Mouse (Mus musculus): Measurements from ENCODE around the gene Lgals9. TPM values are rescaled to one million over a fixed set of nuclear protein-coding genes. Genes with fewer than 3 reads are reported as not detected.

Lgals9 gene
- total RNA-seq (2021), result 1 to 10 TPM; 3.7 to 3.9 TPM
- long read RNA-seq, partial matches to known transcripts, result 0 of 2 reads
- long read RNA-seq, other reads (novel, unspliced or antisense), result 2 of 2 reads

- no peak for DNase-seq (ENCODE audit: low spot score in 2 of 2)
These were observed at the start of gene Lgals9 for GRCm38 (mm10) chr11:78984483-78985177. Lgals9 (minus strand) TSS chr11:78984946.

DNA sequence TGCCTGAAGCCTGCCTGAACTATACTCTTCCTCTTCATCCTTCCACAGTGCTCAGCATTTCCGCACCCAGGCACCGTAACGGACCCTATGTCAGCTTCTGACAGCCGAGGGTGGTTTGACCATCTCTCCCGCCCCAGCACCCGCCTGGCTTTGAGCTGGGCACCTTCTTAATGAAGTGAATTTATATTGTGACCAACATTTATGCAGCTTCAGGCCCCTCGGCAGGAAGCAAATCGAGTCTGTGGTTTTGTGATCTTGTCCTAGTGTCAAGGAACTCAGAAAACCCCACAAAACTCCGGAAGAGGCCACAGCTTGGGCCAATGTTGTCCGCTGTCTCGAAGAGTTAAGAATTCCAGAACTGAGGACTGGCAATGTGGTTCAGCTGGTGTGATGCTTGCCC is 48.9 kb upstream of the Lgals9 start:
- no peak for DNase-seq (ENCODE audit: low spot score in 2 of 2)

DNA sequence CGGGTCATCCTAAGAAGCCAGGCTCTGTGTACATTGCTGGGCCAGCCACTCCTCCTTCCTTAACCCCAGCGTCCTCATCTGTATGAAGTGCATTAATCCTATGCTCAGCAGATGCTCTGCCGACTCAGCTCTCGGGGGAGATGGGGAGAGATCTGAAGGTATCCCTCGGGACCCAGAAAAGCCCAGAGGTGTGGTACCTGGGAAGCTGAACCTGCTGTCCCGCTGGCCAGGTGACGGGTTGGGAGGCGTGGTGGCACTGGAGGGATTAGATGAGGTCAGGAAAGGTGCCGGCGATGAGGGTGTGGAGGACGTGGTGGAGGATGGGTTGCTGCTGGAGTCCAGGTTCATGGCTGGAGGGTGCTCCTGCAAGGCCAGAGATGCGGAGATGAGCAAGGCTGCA is 48.3 kb upstream of the Lgals9 start:
- DNase-seq (ENCODE audit: low spot score in 2 of 2), result no peak

- DNase-seq (ENCODE audit: low spot score in 2 of 2), result no peak
These were observed 46.7 kb upstream of the Lgals9 start for GRCm38 (mm10) chr11:79031452-79031746.

DNA sequence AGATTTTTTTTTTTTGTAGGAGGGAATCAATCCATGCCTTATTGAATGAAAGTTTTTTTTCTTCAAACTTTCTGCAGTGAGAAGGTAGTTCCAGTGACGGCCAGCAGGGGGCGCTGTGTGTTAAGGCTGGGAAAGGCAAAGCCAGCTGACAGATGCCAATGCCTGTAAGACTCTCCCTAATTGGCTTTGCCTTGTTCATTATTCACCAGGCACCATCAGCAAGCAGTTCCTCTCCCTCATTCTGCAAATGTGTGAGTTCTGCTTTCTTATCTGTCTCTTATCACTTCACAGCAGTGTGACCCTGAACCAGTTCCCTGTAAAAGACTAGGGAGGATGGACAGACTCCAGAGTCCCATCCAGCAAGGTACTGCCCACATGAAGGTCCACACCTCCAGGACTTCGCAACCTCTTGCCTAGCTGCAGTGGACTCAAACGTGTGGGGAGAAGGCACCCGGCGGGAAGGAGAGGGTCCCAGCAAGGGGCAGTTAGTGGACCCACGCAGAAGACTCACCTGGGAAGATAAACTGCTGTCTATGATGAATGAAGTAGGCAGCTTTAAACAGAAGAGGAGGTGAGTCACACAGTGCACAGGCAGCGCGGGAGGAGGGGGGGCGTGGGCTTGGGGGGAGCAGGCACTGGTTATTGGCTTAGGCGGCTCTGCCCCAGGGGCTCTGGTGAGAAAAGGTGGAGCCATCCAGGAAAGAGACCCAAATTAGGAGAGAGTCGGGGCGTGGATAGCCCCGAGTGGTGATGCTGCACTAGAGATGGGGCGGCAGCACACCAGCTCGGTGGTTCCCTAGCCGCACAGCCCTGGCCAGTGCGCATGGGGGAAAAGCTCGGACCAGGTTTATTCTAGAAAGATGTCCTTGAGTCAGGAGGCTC is 46.1 kb upstream of the Lgals9 start:
- DNase-seq (ENCODE audit: low spot score in 2 of 2), result peak; percentile 75 to 88

DNA sequence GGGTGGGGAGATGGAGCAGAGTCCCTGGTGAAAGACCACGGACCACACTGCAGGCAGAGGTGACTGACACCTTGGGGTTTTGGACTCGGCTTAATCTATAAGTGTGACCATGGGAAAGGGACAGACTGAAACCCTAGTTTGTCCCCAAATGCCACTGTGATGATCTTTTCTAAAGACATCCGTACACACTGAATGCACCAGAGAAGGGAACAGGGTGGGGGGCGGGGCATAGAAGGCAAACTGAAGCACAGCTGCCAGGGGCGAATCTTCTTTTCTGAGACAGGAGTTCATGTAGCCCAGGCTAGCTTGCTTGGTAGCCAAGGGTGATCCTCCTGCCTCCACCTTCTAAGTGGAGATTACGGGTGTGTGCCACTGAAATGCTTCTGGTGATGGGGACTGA is 39.0 kb upstream of the Lgals9 start:
- no peak for DNase-seq (ENCODE audit: low spot score in 2 of 2)

DNA sequence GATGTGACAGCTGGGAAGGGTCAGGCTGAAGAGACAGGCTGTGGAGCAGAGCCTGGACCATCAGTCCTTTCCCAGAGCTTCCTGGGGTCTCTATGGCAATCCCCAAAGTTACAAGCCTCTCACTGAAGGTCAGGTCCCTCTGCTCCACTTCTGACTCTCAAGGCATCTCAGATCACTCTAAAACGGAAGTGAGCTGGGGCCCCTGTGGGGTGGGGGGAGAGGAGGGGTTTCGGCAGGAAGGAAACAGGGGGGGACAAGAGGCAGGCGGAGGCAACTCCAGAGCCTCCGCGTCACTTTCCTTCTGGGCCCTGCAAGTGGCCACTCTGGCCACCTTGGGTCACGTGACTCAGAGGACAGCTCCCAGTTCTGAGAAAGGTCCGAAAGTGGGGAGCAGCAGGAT is 38.6 kb upstream of the Lgals9 start:
- no peak for DNase-seq (ENCODE audit: low spot score in 2 of 2)

DNA sequence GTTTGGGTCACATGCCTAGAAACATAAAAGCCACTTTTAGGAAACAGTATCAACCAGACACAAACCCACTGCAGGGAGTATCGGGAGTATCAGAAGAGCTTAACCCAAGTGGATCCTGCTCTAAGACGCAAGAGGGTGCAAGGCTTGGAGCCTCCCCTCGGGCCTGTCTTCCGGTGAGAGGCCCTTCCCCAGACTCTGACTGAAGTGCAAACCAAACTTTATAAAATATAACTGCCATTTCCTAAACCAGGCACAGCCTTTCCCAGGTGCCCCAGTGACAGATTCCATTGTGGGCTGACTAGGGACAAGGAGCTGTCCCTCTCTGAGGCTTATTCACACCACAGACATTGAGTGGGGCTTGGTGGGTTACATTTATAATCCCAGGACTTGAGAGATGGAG is 38.1 kb upstream of the Lgals9 start:
- no peak for DNase-seq (ENCODE audit: low spot score in 2 of 2)

DNA sequence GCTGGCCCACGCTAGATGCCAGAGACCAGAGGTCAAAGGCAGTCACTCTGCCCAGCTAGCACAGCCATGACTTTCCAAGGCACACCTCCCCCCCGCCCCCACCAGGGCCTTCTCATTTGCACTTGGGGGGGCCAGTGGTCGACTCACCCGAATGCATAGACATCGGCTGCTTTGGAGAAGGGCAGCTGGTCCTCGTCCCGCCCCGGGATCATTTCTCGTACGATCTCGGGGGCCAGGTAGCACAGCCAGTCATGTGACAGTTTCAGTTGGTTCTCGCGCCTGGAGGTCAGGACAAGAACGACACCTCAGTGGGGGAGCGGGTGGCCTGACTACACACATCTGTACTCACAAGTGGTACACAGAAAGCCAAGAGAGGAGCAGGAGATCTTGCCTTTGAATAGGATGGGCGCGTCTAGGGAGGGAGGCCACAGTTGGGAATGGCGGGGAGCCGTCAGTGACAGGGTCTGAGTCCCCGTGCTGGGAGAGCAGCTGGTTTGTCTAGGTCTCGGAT is 35.8 kb upstream of the Lgals9 start:
- DNase-seq (ENCODE audit: low spot score in 2 of 2), result no peak

DNA sequence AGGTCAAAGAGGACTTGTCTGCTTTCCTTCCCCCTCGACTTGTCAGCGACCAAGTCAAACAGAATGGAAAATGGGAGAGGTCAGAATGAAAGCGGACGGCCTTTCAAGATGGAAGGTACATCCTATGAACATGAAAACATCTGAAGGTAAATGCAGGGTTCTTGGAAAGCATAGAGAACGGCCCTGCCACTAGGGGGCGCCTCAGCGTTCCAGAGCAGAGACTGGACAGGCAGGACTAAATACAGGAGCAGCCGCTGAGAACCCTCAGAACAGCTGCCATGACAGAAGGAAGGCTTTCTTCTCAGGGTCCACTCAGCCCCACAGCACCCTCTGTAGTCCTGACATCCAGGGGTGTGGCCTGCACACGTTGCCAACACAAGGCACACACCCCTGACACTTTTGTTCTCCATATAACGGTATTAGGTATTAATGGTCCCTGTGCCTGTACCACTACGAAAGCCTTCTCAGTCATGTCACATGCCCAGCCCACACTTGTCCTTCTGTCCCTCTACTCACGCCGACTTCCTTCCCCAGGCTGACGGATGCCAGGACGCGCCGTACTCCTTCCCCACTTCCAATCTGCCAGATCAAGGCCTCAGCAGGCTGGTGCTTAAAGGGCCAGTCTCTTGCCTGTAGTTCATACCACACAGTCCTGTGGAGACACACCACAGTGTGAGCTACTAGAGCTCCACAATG is 35.2 kb upstream of the Lgals9 start:
- peak in 1 of 2 experiments; percentile 63 for DNase-seq (ENCODE audit: low spot score in 2 of 2)

GRCm38 (mm10) chr11:79018954-79019704 is 34.4 kb upstream of the Lgals9 start:
- peak; percentile 46 to 82 for DNase-seq (ENCODE audit: low spot score in 2 of 2)

- DNase-seq (ENCODE audit: low spot score in 2 of 2), result no peak
These were observed 32.4 kb upstream of the Lgals9 start for GRCm38 (mm10) chr11:79017161-79017606.

DNA sequence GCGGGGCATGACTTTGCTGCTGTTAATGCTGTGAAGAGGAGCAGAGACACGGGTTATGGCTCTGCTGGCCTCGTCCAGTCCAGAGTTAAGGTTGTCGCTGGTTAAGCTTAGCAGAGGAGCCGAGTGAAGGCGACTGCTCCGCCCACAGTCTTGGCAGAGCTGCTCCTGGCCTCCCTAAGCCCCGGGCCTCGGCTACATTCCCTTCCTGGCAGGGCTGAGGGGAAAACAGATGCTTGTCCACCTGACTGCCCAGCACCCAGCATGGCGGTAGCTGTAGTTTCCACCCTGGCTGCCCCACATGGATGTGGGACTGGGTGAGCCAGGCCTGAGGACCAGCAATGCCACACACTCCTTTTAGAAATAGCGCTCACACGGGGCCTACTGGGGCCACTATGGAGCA is 31.5 kb upstream of the Lgals9 start:
- DNase-seq (ENCODE audit: low spot score in 2 of 2), result no peak

DNA sequence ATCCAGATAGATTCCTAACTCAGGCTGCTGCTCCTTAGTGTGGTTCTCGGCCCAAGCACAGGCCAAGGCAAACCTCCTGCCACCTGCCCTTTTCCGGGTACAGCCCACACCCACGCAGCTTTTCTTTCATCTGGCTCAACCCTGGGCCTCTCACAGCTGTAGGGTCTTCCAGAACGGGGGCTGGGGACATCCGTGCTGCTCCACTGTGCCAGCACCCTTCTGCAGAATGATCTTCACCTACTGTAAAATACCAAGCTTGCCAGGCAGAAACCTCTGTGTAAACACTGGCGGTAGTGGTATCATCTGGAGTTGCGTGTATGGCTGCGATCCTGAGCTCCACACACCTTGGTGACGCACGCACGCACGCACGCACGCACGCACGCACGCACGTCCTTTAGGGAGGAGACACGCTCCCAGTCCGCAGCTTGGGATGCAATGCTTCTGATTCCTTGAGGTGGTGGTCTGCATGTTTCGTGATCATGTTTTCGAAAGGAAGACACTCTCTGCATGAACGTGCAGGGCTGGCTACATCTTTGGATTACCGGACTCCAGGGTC is 31.0 kb upstream of the Lgals9 start:
- no peak for DNase-seq (ENCODE audit: low spot score in 2 of 2)

DNA sequence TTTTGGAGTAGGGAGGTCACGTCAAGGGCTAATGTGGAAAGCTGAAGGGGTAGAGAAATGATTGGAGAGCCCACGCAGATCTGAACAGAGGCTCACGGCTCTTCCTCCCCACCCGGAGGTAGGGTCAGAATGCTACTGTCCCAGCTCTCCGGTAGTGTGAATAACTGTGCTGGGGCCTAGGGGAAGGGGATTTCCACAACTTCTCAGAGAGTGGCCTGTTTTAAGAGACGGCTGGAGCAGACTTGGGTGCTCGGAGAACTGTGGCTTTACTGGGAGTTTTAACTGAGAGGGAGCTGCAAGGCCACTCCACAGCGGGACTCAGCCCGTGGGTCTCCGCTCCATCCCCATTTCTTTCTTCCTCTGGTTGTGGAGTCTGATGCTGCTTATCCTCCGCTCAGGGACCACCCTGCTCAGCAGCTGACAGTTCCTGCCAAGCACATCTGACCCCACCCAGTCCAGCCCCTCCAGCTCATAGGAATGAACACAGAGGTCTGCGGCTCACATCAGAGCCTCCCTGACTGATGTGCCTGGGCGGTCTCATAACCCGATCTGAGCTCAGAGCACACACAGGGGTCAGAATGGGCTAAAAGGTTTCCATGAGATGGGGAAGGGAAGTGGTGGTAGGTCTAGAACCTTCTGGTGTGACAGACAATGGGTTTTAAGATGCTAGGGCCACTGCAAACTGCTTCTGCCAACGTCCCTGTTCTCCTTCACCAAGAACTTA is 30.0 kb upstream of the Lgals9 start:
- DNase-seq (ENCODE audit: low spot score in 2 of 2), result no peak

- no peak for DNase-seq (ENCODE audit: low spot score in 2 of 2)
These were observed 29.1 kb upstream of the Lgals9 start for GRCm38 (mm10) chr11:79013806-79014205.

- DNase-seq (ENCODE audit: low spot score in 2 of 2), result no peak
These were observed 28.3 kb upstream of the Lgals9 start for GRCm38 (mm10) chr11:79013056-79013455.

DNA sequence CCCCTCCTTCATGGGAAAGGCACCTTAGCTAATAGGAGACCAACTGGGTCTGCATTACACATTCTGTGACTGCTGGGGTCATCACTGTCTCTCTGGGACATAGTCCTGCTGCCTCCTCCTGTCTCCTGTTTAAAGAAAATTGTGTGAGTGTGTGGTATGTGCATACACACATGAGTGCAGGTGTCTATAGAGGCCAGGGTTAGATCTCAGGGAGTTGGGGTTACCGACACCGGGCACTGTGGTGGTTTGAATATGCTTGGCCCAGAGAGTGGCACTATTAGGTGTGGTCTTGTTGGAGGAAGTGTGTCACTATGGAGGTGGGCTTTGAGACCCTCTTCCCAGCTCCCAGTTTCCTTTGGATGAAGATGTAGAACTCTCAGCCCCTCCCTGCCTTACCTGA is 27.8 kb upstream of the Lgals9 start:
- no peak for DNase-seq (ENCODE audit: low spot score in 2 of 2)

- DNase-seq (ENCODE audit: low spot score in 2 of 2), result no peak
These were observed 24.1 kb upstream of the Lgals9 start for GRCm38 (mm10) chr11:79008891-79009290.

Data from layer of hippocampus, adult 18-20 months (tissue).